Mouse (Mus musculus): Measurements from ENCODE around the gene Ppp1r14a.

- TF ChIP-seq EP300 (IDR thresholded peaks at IDR 0.05; ENCODE audit: low read depth) (no peak), CTCF (IDR thresholded peaks at IDR 0.05; ENCODE audit: low read depth) (peak; percentile 92)
Observed at GRCm38 (mm10) chr7:29296998-29297397, 7.9 kb downstream of the Ppp1r14a start.

Measured in liver, postnatal 0 days (tissue).